Comparison of ENCODE assay signal across 22 mouse cellular contexts in genomic region chr5:55735143-55735542, GRCm38 (mm10).
"Had no signal": no experiment of that assay in that cellular context is flagged by ENCODE, and none has a peak within 500 bp of the region (broad histone marks: within the 10 kb centered on the region; RNA-seq: fewer than 3 reads in every experiment).

No protein-coding gene starts in this region.

- H3K27me3 ChIP-seq: liver, embryonic 12.5 days; lung, embryonic 15.5 days; megakaryocyte, embryonic 14.5 days; midbrain, embryonic 13.5 days; midbrain, embryonic 15.5 days; neural tube, embryonic 13.5 days; neural tube, embryonic 15.5 days had no signal

- H3K4me2 ChIP-seq: liver, embryonic 12.5 days; lung, embryonic 15.5 days; midbrain, embryonic 11.5 days; midbrain, embryonic 13.5 days; midbrain, embryonic 15.5 days; neural tube, embryonic 13.5 days; neural tube, embryonic 15.5 days had no signal

- H3K36me3 ChIP-seq: liver, embryonic 12.5 days; lung, embryonic 15.5 days; midbrain, embryonic 13.5 days; midbrain, embryonic 15.5 days; neural tube, embryonic 13.5 days; neural tube, embryonic 15.5 days had no signal

- H3K4me3 ChIP-seq: liver, embryonic 12.5 days; lung, embryonic 15.5 days; megakaryocyte, embryonic 14.5 days; midbrain, embryonic 13.5 days; midbrain, embryonic 15.5 days; neural tube, embryonic 13.5 days; neural tube, embryonic 15.5 days had no signal

- DNase-seq: lung, adult 2 months; lung, postnatal 14 days; lung, postnatal 36 days; retina, postnatal 1 day; right cerebral cortex, adult 18-20 months; right cerebral cortex, postnatal 25 days; right cerebral cortex, postnatal 4 days; spleen, adult 18-20 months; thymus, adult 18-20 months; thymus, postnatal 14 days; thymus, postnatal 36 days had no signal

- H3K27ac ChIP-seq: liver, embryonic 12.5 days; liver, embryonic 14.5 days; lung, embryonic 15.5 days; macrophage; midbrain, embryonic 13.5 days; midbrain, embryonic 15.5 days; neural tube, embryonic 13.5 days; neural tube, embryonic 15.5 days had no signal

- H3K9ac ChIP-seq: liver, embryonic 12.5 days; liver, embryonic 14.5 days; lung, embryonic 15.5 days; midbrain, embryonic 13.5 days; midbrain, embryonic 15.5 days; neural tube, embryonic 13.5 days; neural tube, embryonic 15.5 days had no signal

- ATAC-seq: liver, embryonic 12.5 days; lung, postnatal 0 days; midbrain, embryonic 13.5 days; midbrain, embryonic 15.5 days had no signal

- H3K4me1 ChIP-seq: liver, embryonic 12.5 days; lung, embryonic 15.5 days; megakaryocyte, embryonic 14.5 days; midbrain, embryonic 13.5 days; midbrain, embryonic 15.5 days; neural tube, embryonic 13.5 days; neural tube, embryonic 15.5 days had no signal

- H3K9me3 ChIP-seq: liver, embryonic 12.5 days; lung, embryonic 15.5 days; megakaryocyte, embryonic 14.5 days; midbrain, embryonic 13.5 days; midbrain, embryonic 15.5 days; neural tube, embryonic 13.5 days; neural tube, embryonic 15.5 days had no signal
